Mouse (Mus musculus) A20 (cell line): ENCODE results near the gene Lcn5.
"Not testable (repeated sequence)": the region's sequence is repeated elsewhere in the genome, so short reads cannot be mapped to it uniquely, and the experiment has no call there.

ENCODE experiments used
- DNase-seq: peaks from one replicate; pipeline ENCODE4 v3.0.0-alpha.2; 2011; ENCODE audit warnings: low read depth, low spot score

Gene Lcn5

GRCm38 (mm10) chr2:25679559-25679958 lies 21.8 kb downstream of the Lcn5 start:
- no peak for DNase-seq

- no peak for DNase-seq
Observed at GRCm38 (mm10) chr2:25682426-25682825, 24.7 kb downstream of the Lcn5 start, which contains the start of gene Lcn10. Lcn10 (plus strand) TSS chr2:25682726.

DNA sequence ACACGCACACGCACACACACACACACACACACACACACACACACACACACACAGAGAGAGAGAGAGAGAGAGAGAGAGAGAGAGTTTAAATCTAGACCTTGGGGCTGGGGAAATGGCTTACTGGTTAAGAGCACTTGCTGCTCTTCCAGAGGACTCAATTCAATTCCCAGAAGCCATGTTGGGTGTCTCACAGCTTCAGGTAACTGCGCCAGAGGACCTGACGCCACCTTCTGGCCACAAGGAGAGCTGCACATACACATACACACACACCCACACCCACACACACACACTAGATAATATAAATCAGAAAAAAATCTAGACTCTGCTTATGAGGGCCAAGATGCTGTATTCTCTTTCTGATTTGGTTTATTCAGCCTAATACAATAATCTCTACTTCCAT lies 29.2 kb downstream of the Lcn5 start:
- no peak for DNase-seq

DNA sequence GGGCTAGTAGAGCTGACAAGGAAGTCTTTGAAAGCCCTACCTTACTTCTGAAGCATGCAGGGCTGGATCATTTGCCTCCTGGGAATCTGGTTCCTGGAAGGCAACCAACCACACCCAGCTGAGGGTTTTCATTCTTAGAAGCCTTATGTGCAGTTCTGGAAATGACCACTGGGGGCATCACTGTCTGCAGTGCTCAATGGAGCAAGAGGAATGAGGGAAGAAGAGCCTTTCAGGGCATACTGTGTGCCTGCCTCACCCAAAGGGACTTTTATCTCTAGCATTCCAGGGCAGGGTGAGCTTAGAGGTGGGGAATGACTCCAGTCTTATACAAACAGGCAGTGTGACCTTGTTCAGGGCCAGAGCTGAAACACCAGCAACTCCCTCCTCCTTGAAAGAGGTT lies 36.9 kb downstream of the Lcn5 start:
- peak; percentile 63 for DNase-seq

DNA sequence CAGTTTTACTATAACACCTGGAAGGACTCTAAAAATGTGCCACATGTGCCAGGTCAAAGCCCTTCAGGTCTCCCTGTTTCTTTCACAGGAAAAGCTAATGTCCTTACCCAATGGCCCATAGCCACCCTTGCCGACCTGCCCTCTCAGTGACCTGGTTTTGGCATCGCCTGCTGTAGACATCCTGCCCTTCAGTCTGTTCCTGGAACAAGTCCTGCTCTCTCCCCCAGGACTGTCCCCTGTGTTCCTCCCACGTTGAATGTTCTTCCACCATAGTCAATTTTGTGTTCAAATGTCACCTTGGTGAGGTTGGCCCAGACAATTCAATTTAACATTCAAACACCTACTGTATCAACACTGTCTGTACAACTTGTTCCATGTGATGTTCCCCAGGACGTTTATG lies 39.2 kb downstream of the Lcn5 start:
- DNase-seq = no peak

DNA sequence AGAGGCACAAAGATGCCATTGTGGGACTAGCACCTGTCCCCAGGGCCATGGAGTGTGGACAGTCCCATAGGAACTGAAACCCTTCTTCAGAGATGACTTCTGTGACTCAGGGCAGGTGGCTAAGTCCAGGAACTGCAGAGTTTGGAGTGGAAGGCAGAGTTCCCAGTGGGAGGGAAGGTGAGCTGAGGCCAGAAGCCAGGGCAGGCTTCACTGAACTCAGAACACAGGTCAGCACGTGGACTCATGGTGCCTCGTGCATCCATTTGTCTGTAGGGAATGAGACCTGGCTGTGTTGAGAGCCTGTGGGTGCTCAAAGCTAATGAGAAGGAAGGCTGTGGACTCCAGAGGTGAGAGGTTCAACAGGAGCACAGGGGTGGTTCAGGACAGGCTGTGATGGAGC lies 40.9 kb downstream of the Lcn5 start:
- no peak for DNase-seq

- DNase-seq = not testable (repeated sequence)
Observed at GRCm38 (mm10) chr2:25699743-25700142, 42.0 kb downstream of the Lcn5 start, which contains the start of gene Obp2a. Obp2a (plus strand) TSS chr2:25700043.

DNA sequence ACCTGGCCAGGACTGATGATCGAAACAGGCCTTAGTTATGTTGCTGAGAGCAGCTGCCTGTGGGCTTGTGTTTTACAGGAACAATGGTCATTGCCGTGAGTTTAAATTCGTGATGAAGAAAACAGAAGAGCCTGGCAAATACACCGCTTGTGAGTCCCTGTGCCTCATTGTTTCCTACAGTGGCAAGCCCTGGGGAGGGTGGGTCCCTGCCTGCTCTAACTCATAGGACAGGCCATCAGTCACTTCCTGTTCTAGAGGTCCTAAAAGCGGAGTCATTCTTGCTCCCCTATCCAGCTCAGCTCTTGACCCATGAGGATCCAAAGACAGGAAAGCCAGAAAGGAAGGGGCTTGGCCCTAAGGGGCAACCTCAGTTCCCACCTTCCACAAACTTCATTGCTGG lies 43.2 kb downstream of the Lcn5 start:
- no peak for DNase-seq

DNA sequence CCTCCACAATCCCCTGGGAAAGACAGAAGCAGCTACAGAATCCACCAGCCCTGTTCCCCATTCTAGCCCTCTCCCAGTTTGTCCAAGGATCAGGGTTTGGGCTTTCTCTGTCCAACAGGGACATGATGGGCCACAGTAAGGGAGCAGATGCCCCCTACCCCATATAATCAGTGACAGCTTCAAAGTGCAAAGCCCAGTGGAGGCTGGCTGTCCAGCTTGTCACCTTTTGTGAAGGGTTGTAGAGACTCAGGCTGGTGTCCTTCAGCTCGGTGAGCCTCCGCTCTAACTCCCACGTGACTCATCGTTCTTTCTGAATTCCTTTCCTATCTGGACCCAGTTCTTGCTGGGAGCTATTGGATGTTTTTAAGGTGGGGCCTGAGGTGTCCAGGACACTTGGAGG lies 46.0 kb downstream of the Lcn5 start:
- DNase-seq = no peak

- peak; percentile 93 for DNase-seq
Observed at GRCm38 (mm10) chr2:25706643-25707481, 49.1 kb downstream of the Lcn5 start, which contains the start of gene Bmyc. Bmyc (plus strand) TSS chr2:25706739.

DNA sequence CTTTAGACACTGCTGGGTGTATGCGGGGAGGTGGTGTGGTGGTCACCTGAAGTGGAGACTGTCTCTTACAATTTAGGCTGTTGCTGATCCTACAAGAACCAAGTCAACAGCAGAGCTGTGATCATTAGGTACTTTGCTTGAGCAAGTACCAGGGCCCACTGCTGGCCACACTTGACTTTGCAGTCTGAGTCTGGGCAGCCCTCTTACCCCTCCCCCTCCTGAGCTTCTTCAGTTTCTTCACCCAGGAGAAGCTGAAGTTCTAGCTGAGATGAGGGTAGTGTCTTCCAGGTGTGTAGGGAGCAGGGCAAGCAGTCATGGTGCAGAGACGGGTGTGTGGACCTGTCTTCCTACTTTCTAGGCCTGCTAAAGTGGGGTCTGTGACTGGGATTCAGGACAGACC lies 50.4 kb downstream of the Lcn5 start:
- DNase-seq = peak; percentile 86

DNA sequence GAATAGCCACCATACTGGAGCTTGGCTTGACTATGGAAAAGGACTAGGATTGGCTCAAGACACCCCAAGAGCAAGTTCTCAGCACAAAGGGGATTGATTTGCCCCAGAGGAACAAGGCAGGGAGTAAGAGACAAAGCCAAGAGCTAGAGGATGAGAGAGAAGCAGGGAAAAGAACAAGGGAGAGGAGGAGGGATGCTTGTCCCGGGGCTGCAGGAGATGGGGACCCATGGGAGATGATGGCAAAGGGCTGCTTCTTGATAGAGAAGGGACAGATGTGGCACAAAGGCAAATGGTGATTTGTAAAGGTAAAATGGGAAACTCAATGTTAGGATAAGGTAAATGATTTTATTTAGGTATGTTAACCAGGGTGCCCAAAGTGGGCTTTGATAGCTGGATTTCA lies 51.3 kb downstream of the Lcn5 start:
- not testable (repeated sequence) for DNase-seq

- DNase-seq = not testable (repeated sequence)
Observed at GRCm38 (mm10) chr2:25709791-25710190, 52.0 kb downstream of the Lcn5 start.
